Mouse (Mus musculus): ENCODE measurements around the gene Pde10a. TPM values are rescaled to one million over a fixed set of nuclear protein-coding genes. Genes with fewer than 3 reads are reported as not detected.
A peak's percentile ranks its signal among the peaks of the same experiment; 100 is the strongest.

The Pde10a gene
- total RNA-seq, 2 experiments from 2014 or later: 0.36 TPM; not detected in 1

GRCm38 (mm10) chr17:8728646-8729045, 203.5 kb downstream of the Pde10a start:
- ATAC-seq (replicated peaks; ENCODE audit: poor library complexity, severe bottlenecking): no peak

- no peak for ATAC-seq (replicated peaks; ENCODE audit: poor library complexity, severe bottlenecking)
Observed at GRCm38 (mm10) chr17:8729808-8730207, 204.6 kb downstream of the Pde10a start.

GRCm38 (mm10) chr17:8731073-8731472, 205.9 kb downstream of the Pde10a start:
- no peak for ATAC-seq (replicated peaks; ENCODE audit: poor library complexity, severe bottlenecking)

GRCm38 (mm10) chr17:8736259-8736658, 211.1 kb downstream of the Pde10a start:
- no peak for ATAC-seq (replicated peaks; ENCODE audit: poor library complexity, severe bottlenecking)

- ATAC-seq (replicated peaks; ENCODE audit: poor library complexity, severe bottlenecking): no peak
Observed at GRCm38 (mm10) chr17:8742772-8743171, 217.6 kb downstream of the Pde10a start.

GRCm38 (mm10) chr17:8745334-8745733, 220.2 kb downstream of the Pde10a start:
- ATAC-seq (replicated peaks; ENCODE audit: poor library complexity, severe bottlenecking): no peak

GRCm38 (mm10) chr17:8749426-8749825, 224.3 kb downstream of the Pde10a start:
- ATAC-seq (replicated peaks; ENCODE audit: poor library complexity, severe bottlenecking): peak; percentile 75

GRCm38 (mm10) chr17:8757576-8757975, 232.4 kb downstream of the Pde10a start:
- no peak for ATAC-seq (replicated peaks; ENCODE audit: poor library complexity, severe bottlenecking)

- ATAC-seq (replicated peaks; ENCODE audit: poor library complexity, severe bottlenecking): no peak
Observed at GRCm38 (mm10) chr17:8763248-8763647, 238.1 kb downstream of the Pde10a start.

GRCm38 (mm10) chr17:8765987-8766576, 240.9 kb downstream of the Pde10a start:
- peak; percentile 22; the same call in 1 of the 2 replicates for ATAC-seq (replicated peaks; ENCODE audit: poor library complexity, severe bottlenecking)

GRCm38 (mm10) chr17:8769155-8769554, 244.0 kb downstream of the Pde10a start:
- peak; percentile 31; the same call in 1 of the 2 replicates for ATAC-seq (replicated peaks; ENCODE audit: poor library complexity, severe bottlenecking)

- ATAC-seq (replicated peaks; ENCODE audit: poor library complexity, severe bottlenecking): no peak
Observed at GRCm38 (mm10) chr17:8773391-8773790, 248.2 kb downstream of the Pde10a start.

- no peak for ATAC-seq (replicated peaks; ENCODE audit: poor library complexity, severe bottlenecking)
Observed at GRCm38 (mm10) chr17:8774301-8774700, 249.1 kb downstream of the Pde10a start.

- ATAC-seq (replicated peaks; ENCODE audit: poor library complexity, severe bottlenecking): no peak
Observed at GRCm38 (mm10) chr17:8775571-8776161, 250.5 kb downstream of the Pde10a start.

GRCm38 (mm10) chr17:8777710-8778109, 252.5 kb downstream of the Pde10a start:
- ATAC-seq (replicated peaks; ENCODE audit: poor library complexity, severe bottlenecking): no peak

GRCm38 (mm10) chr17:8778839-8779238, 253.7 kb downstream of the Pde10a start:
- ATAC-seq (replicated peaks; ENCODE audit: poor library complexity, severe bottlenecking): no peak

GRCm38 (mm10) chr17:8780484-8780883, 255.3 kb downstream of the Pde10a start:
- no peak for ATAC-seq (replicated peaks; ENCODE audit: poor library complexity, severe bottlenecking)

- no peak for ATAC-seq (replicated peaks; ENCODE audit: poor library complexity, severe bottlenecking)
Observed at GRCm38 (mm10) chr17:8781040-8781439, 255.9 kb downstream of the Pde10a start.

- ATAC-seq (replicated peaks; ENCODE audit: poor library complexity, severe bottlenecking): no peak
Observed at GRCm38 (mm10) chr17:8781576-8781975, 256.4 kb downstream of the Pde10a start.

GRCm38 (mm10) chr17:8785908-8786307, 260.7 kb downstream of the Pde10a start:
- ATAC-seq (replicated peaks; ENCODE audit: poor library complexity, severe bottlenecking): no peak

GRCm38 (mm10) chr17:8786484-8786883, 261.3 kb downstream of the Pde10a start:
- ATAC-seq (replicated peaks; ENCODE audit: poor library complexity, severe bottlenecking): peak; percentile 69

GRCm38 (mm10) chr17:8787762-8788161, 262.6 kb downstream of the Pde10a start:
- ATAC-seq (replicated peaks; ENCODE audit: poor library complexity, severe bottlenecking): peak; percentile 51; the same call in 1 of the 2 replicates

Data from granulocyte monocyte progenitor cell, adult 5-6 weeks (primary cell).